Mouse (Mus musculus): ENCODE data around the gene Evl. TPM values are rescaled to one million over a fixed set of nuclear protein-coding genes. Genes with fewer than 3 reads are reported as not detected.
A peak's percentile ranks its signal among the peaks of the same experiment; 100 is the strongest.

Evl gene
- polyA plus RNA-seq, 1 experiment from 2014 or later = 57.9 TPM

- no peaks in the 10 kb centered on the region for H3K36me3 ChIP-seq (ENCODE audit: control insufficient read depth, insufficient read depth, low read length)
- no peaks in the 10 kb centered on the region for H3K27me3 ChIP-seq (ENCODE audit: control insufficient read depth, insufficient read depth, low read length)
- no peak for ATAC-seq (ENCODE audit: insufficient number of reproducible peaks, insufficient read depth, low FRiP score, low read depth)
- H3K4me2 ChIP-seq (ENCODE audit: low read length) = no peak overlapping the region
- H3K4me1 ChIP-seq (ENCODE audit: control insufficient read depth in 2 of 2, insufficient read depth in 2 of 2, low read length in 2 of 2) = peaks cover 9 to 36% of the 10 kb centered on the region in 2 experiments
- no peak overlapping the region for H3K9ac ChIP-seq (ENCODE audit: low read length)
- 63% methylated on average over 3 of the region's 3 CpGs for WGBS
- no peaks in the 10 kb centered on the region for H3K9me3 ChIP-seq (ENCODE audit: control insufficient read depth, low read length)
- H3K27ac ChIP-seq (replicated peaks in 1 of 2; ENCODE audit: control insufficient read depth in 1 of 2, insufficient read depth in 1 of 2, low read depth in 2 of 2, low read length in 2 of 2) = no peak overlapping the region
- H3K4me3 ChIP-seq (ENCODE audit: control insufficient read depth in 1 of 2, insufficient read depth in 1 of 2, low read depth in 1 of 2, low read length in 2 of 2) = no peak overlapping the region
Measured at GRCm38 (mm10) chr12:108609446-108609845, 54.9 kb downstream of the Evl start.

- no peaks in the 10 kb centered on the region for H3K9me3 ChIP-seq (ENCODE audit: control insufficient read depth, low read length)
- no peak for ATAC-seq (ENCODE audit: insufficient number of reproducible peaks, insufficient read depth, low FRiP score, low read depth)
Measured at GRCm38 (mm10) chr12:108610255-108610654, 55.7 kb downstream of the Evl start.

GRCm38 (mm10) chr12:108613081-108613480 lies 58.6 kb downstream of the Evl start:
- no peak overlapping the region for H3K27ac ChIP-seq (replicated peaks in 1 of 2; ENCODE audit: control insufficient read depth in 1 of 2, insufficient read depth in 1 of 2, low read depth in 2 of 2, low read length in 2 of 2)
- H3K4me1 ChIP-seq (ENCODE audit: control insufficient read depth in 2 of 2, insufficient read depth in 2 of 2, low read length in 2 of 2) = peaks cover 7 to 28% of the 10 kb centered on the region in 2 experiments
- no peak overlapping the region for H3K9ac ChIP-seq (ENCODE audit: low read length)
- H3K9me3 ChIP-seq (ENCODE audit: control insufficient read depth, low read length) = no peaks in the 10 kb centered on the region
- no peaks in the 10 kb centered on the region for H3K27me3 ChIP-seq (ENCODE audit: control insufficient read depth, insufficient read depth, low read length)
- H3K4me2 ChIP-seq (ENCODE audit: low read length) = no peak overlapping the region
- no peaks in the 10 kb centered on the region for H3K36me3 ChIP-seq (ENCODE audit: control insufficient read depth, insufficient read depth, low read length)
- H3K4me3 ChIP-seq (ENCODE audit: control insufficient read depth in 1 of 2, insufficient read depth in 1 of 2, low read depth in 1 of 2, low read length in 2 of 2) = no peak overlapping the region
- 31% methylated on average over 3 of the region's 3 CpGs for WGBS
- ATAC-seq (ENCODE audit: insufficient number of reproducible peaks, insufficient read depth, low FRiP score, low read depth) = no peak

More at GRCm38 (mm10) chr12:108610255-108610654, 55.7 kb downstream of the Evl start:
- no peak overlapping the region for H3K4me3 ChIP-seq (ENCODE audit: control insufficient read depth in 1 of 2, insufficient read depth in 1 of 2, low read depth in 1 of 2, low read length in 2 of 2)
- WGBS = 68% methylated on average over 4 of the region's 4 CpGs
- H3K9ac ChIP-seq (ENCODE audit: low read length) = no peak overlapping the region
- no peaks in the 10 kb centered on the region for H3K36me3 ChIP-seq (ENCODE audit: control insufficient read depth, insufficient read depth, low read length)
- H3K27me3 ChIP-seq (ENCODE audit: control insufficient read depth, insufficient read depth, low read length) = no peaks in the 10 kb centered on the region
- peaks cover 7 to 34% of the 10 kb centered on the region in 2 experiments for H3K4me1 ChIP-seq (ENCODE audit: control insufficient read depth in 2 of 2, insufficient read depth in 2 of 2, low read length in 2 of 2)
- no peak overlapping the region for H3K27ac ChIP-seq (replicated peaks in 1 of 2; ENCODE audit: control insufficient read depth in 1 of 2, insufficient read depth in 1 of 2, low read depth in 2 of 2, low read length in 2 of 2)
- no peak overlapping the region for H3K4me2 ChIP-seq (ENCODE audit: low read length)

DNA sequence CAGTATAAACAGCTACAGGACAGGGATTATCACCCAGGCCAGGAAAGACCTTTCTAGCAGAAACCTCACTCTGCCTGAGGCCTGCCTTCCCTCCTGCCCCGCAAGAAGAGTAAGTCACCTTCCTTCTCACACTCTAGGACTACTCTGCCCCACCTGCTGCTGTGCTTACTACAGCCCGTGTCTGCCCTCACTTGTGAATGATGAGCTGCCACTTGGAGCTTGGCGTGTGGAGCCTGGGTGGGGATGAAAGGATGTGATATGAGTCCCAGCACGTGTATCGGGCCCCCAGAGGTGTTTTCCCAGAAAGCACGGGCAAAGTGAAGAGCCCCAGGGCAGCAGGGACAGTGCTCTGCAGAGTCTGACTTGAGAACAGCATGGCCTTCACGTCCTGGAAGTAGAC lies 63.0 kb downstream of the Evl start:
- H3K4me2 ChIP-seq (ENCODE audit: low read length) = no peak overlapping the region
- no peaks in the 10 kb centered on the region for H3K27me3 ChIP-seq (ENCODE audit: control insufficient read depth, insufficient read depth, low read length)
- H3K9me3 ChIP-seq (ENCODE audit: control insufficient read depth, low read length) = no peaks in the 10 kb centered on the region
- ATAC-seq (ENCODE audit: insufficient number of reproducible peaks, insufficient read depth, low FRiP score, low read depth) = peak; percentile 54; the same call in 1 of the 2 replicates
- no peak overlapping the region for H3K27ac ChIP-seq (replicated peaks in 1 of 2; ENCODE audit: control insufficient read depth in 1 of 2, insufficient read depth in 1 of 2, low read depth in 2 of 2, low read length in 2 of 2)
- H3K9ac ChIP-seq (ENCODE audit: low read length) = no peak overlapping the region
- no peaks in the 10 kb centered on the region for H3K36me3 ChIP-seq (ENCODE audit: control insufficient read depth, insufficient read depth, low read length)
- H3K4me1 ChIP-seq (ENCODE audit: control insufficient read depth in 2 of 2, insufficient read depth in 2 of 2, low read length in 2 of 2) = peaks cover 7 to 12% of the 10 kb centered on the region in 2 experiments
- H3K4me3 ChIP-seq (ENCODE audit: control insufficient read depth in 1 of 2, insufficient read depth in 1 of 2, low read depth in 1 of 2, low read length in 2 of 2) = no peak overlapping the region
- whole genome bisulfite sequencing = 31% methylated on average over 7 of the region's 7 CpGs

- Histone ChIP-seq H3K27me3 (ENCODE audit: control insufficient read depth, insufficient read depth, low read length) (no peaks in the 10 kb centered on the region), H3K4me3 (ENCODE audit: control insufficient read depth in 1 of 2, insufficient read depth in 1 of 2, low read depth in 1 of 2, low read length in 2 of 2) (no peak overlapping the region), H3K4me2 (ENCODE audit: low read length) (no peak overlapping the region), H3K9me3 (ENCODE audit: control insufficient read depth, low read length) (no peaks in the 10 kb centered on the region), H3K27ac (replicated peaks in 1 of 2; ENCODE audit: control insufficient read depth in 1 of 2, insufficient read depth in 1 of 2, low read depth in 2 of 2, low read length in 2 of 2) (no peak overlapping the region), H3K9ac (ENCODE audit: low read length) (no peak overlapping the region), H3K36me3 (ENCODE audit: control insufficient read depth, insufficient read depth, low read length) (no peaks in the 10 kb centered on the region), H3K4me1 (ENCODE audit: control insufficient read depth in 2 of 2, insufficient read depth in 2 of 2, low read length in 2 of 2) (peaks cover 7 to 18% of the 10 kb centered on the region in 2 experiments)
- no peak for ATAC-seq (ENCODE audit: insufficient number of reproducible peaks, insufficient read depth, low FRiP score, low read depth)
- 93% methylated on average over 7 of the region's 7 CpGs for WGBS
Measured at GRCm38 (mm10) chr12:108619853-108620416, 65.4 kb downstream of the Evl start.

DNA sequence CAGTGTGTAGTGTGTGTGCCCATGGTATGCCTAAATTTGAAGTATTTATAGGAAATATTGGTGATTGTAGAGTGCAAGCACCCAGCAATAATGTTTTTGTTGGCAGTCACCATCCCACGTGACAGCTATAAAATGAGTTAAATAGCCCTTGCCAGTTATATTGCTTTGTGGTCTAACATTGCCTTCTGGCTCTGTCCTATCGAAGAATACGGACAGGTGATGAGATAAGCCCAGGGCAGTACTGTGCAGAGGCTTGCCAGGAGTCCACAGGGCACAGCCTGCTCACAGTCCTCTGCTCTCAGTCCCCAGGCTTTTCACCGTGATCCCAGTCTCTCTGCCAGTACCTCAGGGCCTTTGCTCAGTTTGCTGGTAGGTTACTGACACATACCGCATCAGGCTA lies 67.9 kb downstream of the Evl start:
- Histone ChIP-seq H3K27ac (replicated peaks in 1 of 2; ENCODE audit: control insufficient read depth in 1 of 2, insufficient read depth in 1 of 2, low read depth in 2 of 2, low read length in 2 of 2) (no peak overlapping the region), H3K4me1 (ENCODE audit: control insufficient read depth in 2 of 2, insufficient read depth in 2 of 2, low read length in 2 of 2) (peaks cover 4 to 17% of the 10 kb centered on the region in 2 experiments), H3K27me3 (ENCODE audit: control insufficient read depth, insufficient read depth, low read length) (no peaks in the 10 kb centered on the region), H3K4me3 (ENCODE audit: control insufficient read depth in 1 of 2, insufficient read depth in 1 of 2, low read depth in 1 of 2, low read length in 2 of 2) (no peak overlapping the region), H3K36me3 (ENCODE audit: control insufficient read depth, insufficient read depth, low read length) (no peaks in the 10 kb centered on the region), H3K9me3 (ENCODE audit: control insufficient read depth, low read length) (no peaks in the 10 kb centered on the region), H3K4me2 (ENCODE audit: low read length) (no peak overlapping the region), H3K9ac (ENCODE audit: low read length) (no peak overlapping the region)
- WGBS = 71% methylated on average over 5 of the region's 5 CpGs
- ATAC-seq (ENCODE audit: insufficient number of reproducible peaks, insufficient read depth, low FRiP score, low read depth) = no peak

DNA sequence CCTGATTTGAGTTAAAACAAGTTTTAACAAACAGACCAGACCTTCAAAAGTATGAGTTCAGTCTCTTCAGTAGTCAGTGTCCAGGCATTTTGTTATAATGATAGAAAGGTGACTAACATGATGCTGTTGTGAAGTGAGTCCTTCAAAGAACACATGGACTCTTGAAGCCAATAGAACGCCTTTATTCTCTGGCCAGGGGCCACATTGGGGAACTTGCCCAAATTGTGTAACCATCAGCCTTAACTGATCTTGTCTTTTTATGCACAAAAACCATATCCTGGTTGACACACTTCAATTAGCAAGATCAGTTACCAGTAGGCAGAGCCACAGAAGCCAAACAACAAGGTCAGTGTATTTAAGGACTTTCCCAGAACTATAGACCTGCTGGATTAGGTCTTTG lies 75.0 kb downstream of the Evl start:
- no peaks in the 10 kb centered on the region for H3K27me3 ChIP-seq (ENCODE audit: control insufficient read depth, insufficient read depth, low read length)
- no peak overlapping the region for H3K27ac ChIP-seq (replicated peaks in 1 of 2; ENCODE audit: control insufficient read depth in 1 of 2, insufficient read depth in 1 of 2, low read depth in 2 of 2, low read length in 2 of 2)
- H3K9me3 ChIP-seq (ENCODE audit: control insufficient read depth, low read length) = no peaks in the 10 kb centered on the region
- H3K4me2 ChIP-seq (ENCODE audit: low read length) = no peak overlapping the region
- no peaks in the 10 kb centered on the region for H3K36me3 ChIP-seq (ENCODE audit: control insufficient read depth, insufficient read depth, low read length)
- peaks cover 0 to 18% of the 10 kb centered on the region in 2 experiments; a peak in 3 of 4 replicates for H3K4me1 ChIP-seq (ENCODE audit: control insufficient read depth in 2 of 2, insufficient read depth in 2 of 2, low read length in 2 of 2)
- no peak for ATAC-seq (ENCODE audit: insufficient number of reproducible peaks, insufficient read depth, low FRiP score, low read depth)
- no peak overlapping the region for H3K9ac ChIP-seq (ENCODE audit: low read length)
- no peak overlapping the region for H3K4me3 ChIP-seq (ENCODE audit: control insufficient read depth in 1 of 2, insufficient read depth in 1 of 2, low read depth in 1 of 2, low read length in 2 of 2)
- 83% methylated on average over 1 of the region's 1 CpGs for WGBS
